Mouse (Mus musculus) cortical plate, adult 2 months (tissue): ENCODE data around the gene Cog4.

Experiments
- CTCF ChIP-seq: fragments of 200-500 bp; IDR thresholded peaks from 2 replicates; pipeline ENCODE4 v1.5.1; 2011; ENCODE audit warnings: mild to moderate bottlenecking, control low read depth, low read length; ENCODE audit not compliant: insufficient read depth; ENCODE audit errors: extremely low read depth
- POLR2A ChIP-seq: fragments of 200-500 bp; IDR thresholded peaks from 2 replicates; pipeline ENCODE4 v1.6.1; 2011; ENCODE audit warnings: mild to moderate bottlenecking, low read length, control low read depth; ENCODE audit not compliant: insufficient read depth; ENCODE audit errors: extremely low read depth

DNA sequence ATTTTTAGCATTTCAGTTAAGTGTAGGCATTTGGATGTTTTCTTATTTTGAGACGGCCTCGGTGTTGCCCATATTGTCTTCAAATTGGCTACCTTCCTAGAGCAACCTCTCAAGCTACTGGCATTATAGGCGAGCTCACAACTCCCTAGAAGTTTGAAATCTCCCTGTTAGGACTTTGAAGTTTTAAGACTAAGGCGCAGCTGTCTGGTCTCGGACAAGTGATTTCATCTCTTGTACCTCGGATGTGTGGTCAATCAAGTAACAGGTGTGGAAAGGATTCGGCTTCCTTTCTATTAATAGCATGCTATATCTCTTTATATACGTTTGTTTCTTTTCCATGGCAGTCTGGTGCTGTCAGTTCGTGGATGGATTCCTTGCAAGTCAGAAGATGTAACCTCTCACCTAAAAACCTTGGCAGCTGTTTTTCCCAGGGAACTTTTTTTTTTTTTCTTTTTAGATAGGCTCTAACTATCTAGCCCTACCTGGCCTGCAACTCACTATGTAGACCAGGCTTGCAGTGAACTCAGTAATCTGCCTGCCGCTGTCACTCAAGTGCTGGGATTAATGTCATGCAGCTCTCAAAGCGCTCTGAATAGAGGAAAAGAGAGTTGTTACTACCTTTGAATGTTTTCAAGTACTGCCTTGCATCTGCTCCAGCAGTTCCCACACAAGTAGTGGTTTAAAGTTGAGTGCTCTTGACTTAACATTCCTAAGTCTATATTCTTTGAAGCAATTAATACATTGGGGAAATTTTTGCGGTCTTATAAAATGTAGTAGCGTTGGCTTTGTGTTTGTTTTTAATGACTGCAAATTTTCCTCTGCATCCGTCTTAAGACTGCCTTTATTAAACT is 1.5 kb downstream of the Cog4 start:
- no peak for TF ChIP-seq POLR2A
- no peak for TF ChIP-seq CTCF
